Mouse (Mus musculus): ENCODE results near the gene Dok5. TPM values are rescaled to one million over a fixed set of nuclear protein-coding genes. Genes with fewer than 3 reads are reported as not detected.

The Dok5 gene
- polyA plus RNA-seq, 1 experiment from 2014 or later, result 72.6 TPM

DNA sequence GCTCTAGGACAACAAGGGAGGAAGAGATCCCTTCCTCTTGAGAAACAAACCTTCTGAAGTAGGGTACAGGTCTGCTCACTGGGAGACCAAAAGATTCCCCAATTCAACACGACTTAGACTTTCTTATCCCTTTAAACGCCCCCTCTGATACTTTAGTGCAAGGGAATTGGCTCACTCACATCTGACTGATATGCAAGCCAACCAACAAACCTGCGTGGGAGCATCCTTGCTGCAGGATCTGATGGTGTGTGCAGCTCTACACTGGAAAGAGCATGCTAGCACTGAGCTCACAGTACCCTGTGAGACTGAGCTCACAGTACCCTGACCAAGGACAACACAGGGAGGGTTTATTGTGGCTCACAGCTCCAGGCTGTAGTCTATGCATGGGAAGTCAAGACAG, 139.9 kb downstream of the Dok5 start:
- WGBS, result 94% methylated on average over 3 of the region's 3 CpGs
- no peak overlapping the region for H3K27ac ChIP-seq (replicated peaks)
- H3K9me3 ChIP-seq, result no peaks in the 10 kb centered on the region
- H3K27me3 ChIP-seq, result no peaks in the 10 kb centered on the region
- no peak overlapping the region for H3K9ac ChIP-seq
- H3K4me2 ChIP-seq, result no peak overlapping the region
- no peak overlapping the region for H3K4me3 ChIP-seq
- ATAC-seq (ENCODE audit: low read depth), result no peak
- H3K4me1 ChIP-seq (replicated peaks), result no peaks in the 10 kb centered on the region
- H3K36me3 ChIP-seq, result peaks cover 21% of the 10 kb centered on the region

DNA sequence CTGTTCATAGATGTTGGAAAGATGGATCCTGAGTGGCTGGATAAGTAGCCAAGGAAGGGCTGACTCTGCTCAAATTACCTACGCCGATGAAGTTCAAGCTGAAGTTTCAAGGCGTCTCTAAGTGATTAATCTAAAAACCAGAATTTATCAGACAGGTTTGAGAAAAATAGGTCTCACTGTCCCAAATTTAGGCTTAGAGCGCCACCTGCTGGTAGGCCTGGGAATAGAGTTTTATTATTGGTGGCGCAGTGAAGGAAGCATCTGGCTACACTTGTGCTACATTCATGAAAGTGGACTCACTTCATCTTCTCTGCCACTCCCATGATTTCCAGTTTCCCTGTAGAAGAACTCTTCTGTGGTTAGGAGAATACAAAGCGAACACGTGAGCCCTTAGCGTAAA, 141.8 kb downstream of the Dok5 start:
- 17% methylated on average over 8 of the region's 8 CpGs for WGBS
- Histone ChIP-seq H3K9me3 (no peaks in the 10 kb centered on the region), H3K27me3 (no peaks in the 10 kb centered on the region), H3K4me1 (replicated peaks) (peaks cover 2% of the 10 kb centered on the region), H3K4me2 (no peak overlapping the region), H3K27ac (replicated peaks) (no peak overlapping the region), H3K36me3 (peaks cover 15% of the 10 kb centered on the region), H3K9ac (no peak overlapping the region), H3K4me3 (no peak overlapping the region)
- ATAC-seq (ENCODE audit: low read depth), result no peak

DNA sequence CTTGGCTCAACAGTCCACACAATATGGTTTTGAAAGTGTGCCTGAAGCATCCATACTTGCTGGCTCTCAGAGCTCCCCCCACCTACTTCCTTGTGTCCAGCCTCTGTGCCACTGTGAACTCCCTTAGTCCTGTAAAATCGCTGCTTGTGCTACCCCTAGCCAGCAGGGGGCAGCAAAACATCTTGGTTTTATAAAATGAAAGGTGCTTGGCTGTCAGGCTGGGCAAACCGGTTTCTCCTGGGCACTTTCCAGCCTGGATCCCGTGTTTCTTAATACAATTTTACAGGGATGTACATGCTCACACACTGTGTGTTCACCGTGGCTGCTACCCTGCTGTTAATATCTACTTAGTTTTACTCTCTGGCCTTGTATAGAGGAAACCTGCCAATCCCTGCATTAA, 145.9 kb downstream of the Dok5 start:
- Histone ChIP-seq H3K36me3 (peaks cover 5% of the 10 kb centered on the region; the same call in 1 of the 2 replicates), H3K4me1 (replicated peaks) (peaks cover 21% of the 10 kb centered on the region), H3K9ac (no peak overlapping the region), H3K27me3 (no peaks in the 10 kb centered on the region), H3K4me2 (no peak overlapping the region), H3K9me3 (no peaks in the 10 kb centered on the region), H3K27ac (replicated peaks) (no peak overlapping the region), H3K4me3 (no peak overlapping the region)
- ATAC-seq (ENCODE audit: low read depth), result peak; percentile 62
- WGBS, result under 1% methylated on average over 4 of the region's 4 CpGs

DNA sequence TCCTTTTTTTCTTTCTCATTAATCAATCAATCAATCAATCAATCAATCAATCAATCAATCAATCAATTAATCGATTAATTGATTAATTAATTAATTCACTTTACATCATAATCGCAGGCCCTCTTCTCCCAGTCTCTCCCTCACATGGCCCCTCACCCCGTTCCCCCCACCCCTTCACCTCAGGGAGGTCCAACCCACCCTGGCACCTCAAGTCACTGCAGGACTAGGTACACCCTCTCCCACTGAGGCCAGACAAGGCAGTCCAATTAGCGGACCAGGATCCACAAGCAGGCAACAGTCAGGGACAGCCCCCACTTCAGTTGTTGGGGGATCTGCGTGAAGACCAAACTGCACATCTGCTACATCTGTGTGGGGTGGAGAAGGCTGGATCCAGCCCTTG, 146.3 kb downstream of the Dok5 start:
- H3K4me1 ChIP-seq (replicated peaks), result peaks cover 21% of the 10 kb centered on the region
- peaks cover 5% of the 10 kb centered on the region; the same call in 1 of the 2 replicates for H3K36me3 ChIP-seq
- H3K27me3 ChIP-seq, result no peaks in the 10 kb centered on the region
- no peak overlapping the region for H3K4me2 ChIP-seq
- H3K4me3 ChIP-seq, result no peak overlapping the region
- ATAC-seq (ENCODE audit: low read depth), result 0 out of 2 replicates have a peak, but pooled peaks have one; percentile 36
- H3K27ac ChIP-seq (replicated peaks), result no peak overlapping the region
- no peak overlapping the region for H3K9ac ChIP-seq
- H3K9me3 ChIP-seq, result no peaks in the 10 kb centered on the region
- WGBS, result 60% methylated on average over 5 of the region's 5 CpGs

DNA sequence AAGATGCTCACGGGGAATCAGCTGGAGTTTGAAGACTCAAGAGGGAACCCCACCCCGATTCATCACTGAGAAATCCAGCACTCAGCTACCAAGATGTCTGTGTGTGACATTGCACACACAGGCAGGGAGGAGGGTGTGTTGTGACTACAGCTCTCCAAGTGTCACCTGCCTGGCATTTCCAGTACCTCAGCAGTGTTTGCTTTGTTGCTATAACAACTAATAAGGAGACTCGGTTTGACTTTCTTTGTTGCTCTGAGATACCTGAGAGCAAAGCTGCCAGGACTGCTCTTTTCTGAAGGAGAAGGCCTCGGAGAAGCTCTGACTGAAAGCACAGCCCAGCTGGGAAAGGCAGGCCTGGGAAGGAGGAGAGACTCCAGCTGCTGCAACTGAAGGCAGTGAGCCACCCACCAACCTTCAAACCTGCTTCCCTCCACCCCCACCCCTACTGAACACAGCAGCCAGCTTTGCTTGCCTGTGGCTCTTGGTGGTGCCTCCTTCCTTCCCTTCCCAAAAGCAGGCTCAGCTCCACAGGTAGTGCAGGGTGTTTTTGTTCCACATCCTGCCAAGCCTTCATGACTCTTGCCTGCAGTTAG, 152.7 kb downstream of the Dok5 start:
- H3K36me3 ChIP-seq, result no peaks in the 10 kb centered on the region
- H3K9me3 ChIP-seq, result no peaks in the 10 kb centered on the region
- H3K4me3 ChIP-seq, result no peak overlapping the region
- H3K27ac ChIP-seq (replicated peaks), result no peak overlapping the region
- no peaks in the 10 kb centered on the region for H3K27me3 ChIP-seq
- H3K4me1 ChIP-seq (replicated peaks), result peaks cover 9% of the 10 kb centered on the region; the same call in 1 of the 2 replicates
- no peak overlapping the region for H3K9ac ChIP-seq
- WGBS, result 77% methylated on average over 4 of the region's 4 CpGs
- ATAC-seq (ENCODE audit: low read depth), result no peak
- no peak overlapping the region for H3K4me2 ChIP-seq

DNA sequence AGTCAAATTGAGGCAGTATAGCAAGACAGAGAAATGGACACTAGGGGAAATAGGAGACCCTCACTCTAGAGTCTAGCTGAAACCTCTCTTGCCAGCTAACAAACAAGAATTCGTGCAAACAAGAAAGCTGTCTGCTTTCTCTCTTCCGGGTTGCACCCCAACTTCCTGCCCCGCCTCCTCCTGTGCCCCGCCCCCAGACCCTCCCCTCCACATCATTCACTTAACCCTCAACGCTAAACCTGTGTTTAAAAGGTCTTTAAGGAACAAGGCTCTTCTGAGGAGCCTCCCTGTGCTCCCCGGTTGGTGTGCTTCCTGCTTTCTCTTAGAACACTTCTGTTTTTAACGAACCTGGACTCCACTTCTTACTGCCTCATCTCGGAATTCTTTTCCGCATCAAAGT, 156.4 kb downstream of the Dok5 start:
- no peak for ATAC-seq (ENCODE audit: low read depth)
- no peaks in the 10 kb centered on the region for H3K9me3 ChIP-seq
- H3K4me2 ChIP-seq, result no peak overlapping the region
- H3K9ac ChIP-seq, result no peak overlapping the region
- no peak overlapping the region for H3K4me3 ChIP-seq
- no peaks in the 10 kb centered on the region for H3K27me3 ChIP-seq
- H3K27ac ChIP-seq (replicated peaks), result no peak overlapping the region
- no peaks in the 10 kb centered on the region for H3K36me3 ChIP-seq
- no peaks in the 10 kb centered on the region for H3K4me1 ChIP-seq (replicated peaks)
- WGBS, result 71% methylated on average over 9 of the region's 9 CpGs

DNA sequence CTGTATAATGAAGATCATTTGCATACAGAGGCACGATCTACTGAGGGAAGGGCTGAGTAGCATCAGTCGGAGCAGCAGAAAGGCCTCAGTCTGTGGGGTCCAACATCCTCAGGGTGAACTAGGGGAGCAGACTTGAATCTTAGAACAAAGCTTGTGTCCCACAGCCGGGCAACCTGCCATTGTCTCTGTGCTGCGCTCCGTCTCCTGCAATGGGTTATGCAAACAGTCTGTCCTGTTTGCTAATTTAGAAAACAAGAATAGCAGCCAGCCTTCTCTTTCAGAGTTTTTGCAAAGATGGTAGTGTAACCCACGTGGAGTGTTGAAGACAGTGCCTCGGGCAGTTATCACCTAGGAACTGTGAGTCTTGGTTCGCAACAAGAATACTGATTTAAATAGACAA, 163.5 kb downstream of the Dok5 start:
- 69% methylated on average over 8 of the region's 8 CpGs for WGBS

DNA sequence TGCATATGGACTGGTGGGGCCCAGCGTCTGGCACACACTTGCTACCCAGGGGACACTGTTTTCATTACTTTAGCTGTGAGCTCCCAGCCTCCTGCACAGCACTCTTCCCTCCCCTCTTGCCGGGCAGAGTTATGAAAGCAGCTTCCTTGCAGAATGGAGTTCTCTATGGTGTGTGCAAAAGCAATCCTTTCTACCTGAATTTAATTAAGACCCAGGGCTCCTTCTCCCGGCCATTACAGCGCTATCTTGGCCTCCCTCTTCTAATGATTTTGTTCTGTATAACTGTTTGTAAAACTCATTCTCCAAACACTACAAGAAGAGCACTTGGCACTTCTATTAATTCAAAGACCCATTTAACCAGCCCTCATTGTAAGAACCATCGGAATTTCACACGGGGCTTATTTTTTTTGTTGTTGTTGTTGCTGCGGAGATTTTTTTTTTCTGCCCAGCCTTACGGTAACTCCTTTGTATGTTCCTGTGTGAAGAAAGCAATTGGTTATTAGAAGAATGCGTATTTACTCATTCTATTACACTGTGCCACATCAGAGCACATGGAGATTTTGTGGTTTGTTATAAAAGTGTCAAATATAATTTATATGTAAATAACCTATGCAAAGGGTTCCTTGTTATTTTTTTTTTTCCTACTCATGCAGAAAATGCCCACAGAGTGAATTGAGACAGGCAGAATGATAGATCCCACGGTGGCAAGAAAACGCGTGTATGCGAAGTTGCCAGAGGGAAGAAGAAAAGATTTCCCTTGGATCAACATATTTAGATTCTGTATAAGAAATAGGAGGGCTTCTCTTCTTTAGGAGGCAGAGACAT, 170.8 kb downstream of the Dok5 start:
- H3K27me3 ChIP-seq, result no peaks in the 10 kb centered on the region
- H3K4me3 ChIP-seq, result no peak overlapping the region
- WGBS, result 32% methylated on average over 13 of the region's 13 CpGs
- peak overlapping the region; percentile 38 for H3K27ac ChIP-seq (replicated peaks)
- H3K9me3 ChIP-seq, result no peaks in the 10 kb centered on the region
- no peaks in the 10 kb centered on the region for H3K36me3 ChIP-seq
- H3K4me1 ChIP-seq (replicated peaks), result peaks cover 16% of the 10 kb centered on the region
- ATAC-seq (ENCODE audit: low read depth), result no peak
- H3K9ac ChIP-seq, result no peak overlapping the region
- H3K4me2 ChIP-seq, result peak overlapping the region; percentile 22; the same call in 1 of the 2 replicates

More for the DNA sequence above, 163.5 kb downstream of the Dok5 start:
- ATAC-seq (ENCODE audit: low read depth), result 0 out of 2 replicates have a peak, but pooled peaks have one; percentile 8
- no peaks in the 10 kb centered on the region for H3K36me3 ChIP-seq
- H3K4me3 ChIP-seq, result no peak overlapping the region
- H3K27ac ChIP-seq (replicated peaks), result no peak overlapping the region
- H3K4me1 ChIP-seq (replicated peaks), result no peaks in the 10 kb centered on the region
- no peak overlapping the region for H3K4me2 ChIP-seq
- no peak overlapping the region for H3K9ac ChIP-seq
- no peaks in the 10 kb centered on the region for H3K27me3 ChIP-seq
- no peaks in the 10 kb centered on the region for H3K9me3 ChIP-seq

DNA sequence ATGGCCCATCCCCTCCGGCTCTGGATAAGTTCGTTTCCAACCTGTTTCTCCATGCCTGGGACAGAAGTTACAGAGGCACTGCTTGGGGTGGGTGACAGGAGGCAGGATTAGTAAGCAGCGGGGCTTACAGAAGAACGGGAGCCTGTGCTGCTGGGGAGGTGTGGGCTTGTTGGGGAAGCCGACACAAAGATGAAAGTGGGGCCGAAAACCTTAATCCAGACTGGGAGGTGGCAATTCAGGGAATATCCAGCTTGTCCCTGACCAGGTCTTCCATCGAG, 171.4 kb downstream of the Dok5 start:
- Histone ChIP-seq H3K4me3 (no peak overlapping the region), H3K4me2 (no peak overlapping the region), H3K9me3 (no peaks in the 10 kb centered on the region), H3K9ac (no peak overlapping the region), H3K27ac (replicated peaks) (no peak overlapping the region), H3K27me3 (no peaks in the 10 kb centered on the region), H3K36me3 (no peaks in the 10 kb centered on the region), H3K4me1 (replicated peaks) (peaks cover 16% of the 10 kb centered on the region)
- no peak for ATAC-seq (ENCODE audit: low read depth)
- 70% methylated on average over 7 of the region's 7 CpGs for whole genome bisulfite sequencing

DNA sequence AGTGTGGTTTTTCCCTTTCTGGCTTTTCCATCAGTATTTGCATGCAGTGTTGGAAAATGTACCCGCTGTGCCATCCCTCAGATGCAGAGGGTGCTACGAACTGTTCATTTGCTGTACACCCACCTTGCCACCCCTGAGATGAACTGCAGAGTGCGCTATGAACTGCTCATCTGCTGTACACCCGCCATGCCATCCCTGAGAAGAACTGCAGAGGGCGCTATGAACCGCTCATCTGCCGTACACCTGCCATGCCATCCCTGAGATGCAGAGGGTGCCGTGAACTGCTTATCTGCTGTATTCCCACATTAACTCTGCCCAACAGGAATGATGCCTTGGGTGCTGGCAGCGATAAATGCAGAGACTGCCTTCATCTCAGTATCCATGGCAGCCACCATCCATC, 171.8 kb downstream of the Dok5 start:
- H3K9me3 ChIP-seq, result no peaks in the 10 kb centered on the region
- no peaks in the 10 kb centered on the region for H3K27me3 ChIP-seq
- no peak overlapping the region for H3K4me3 ChIP-seq
- no peak overlapping the region for H3K27ac ChIP-seq (replicated peaks)
- 94% methylated on average over 9 of the region's 9 CpGs for WGBS
- no peak overlapping the region for H3K4me2 ChIP-seq
- H3K4me1 ChIP-seq (replicated peaks), result peaks cover 16% of the 10 kb centered on the region
- no peak overlapping the region for H3K9ac ChIP-seq
- ATAC-seq (ENCODE audit: low read depth), result no peak
- H3K36me3 ChIP-seq, result no peaks in the 10 kb centered on the region

DNA sequence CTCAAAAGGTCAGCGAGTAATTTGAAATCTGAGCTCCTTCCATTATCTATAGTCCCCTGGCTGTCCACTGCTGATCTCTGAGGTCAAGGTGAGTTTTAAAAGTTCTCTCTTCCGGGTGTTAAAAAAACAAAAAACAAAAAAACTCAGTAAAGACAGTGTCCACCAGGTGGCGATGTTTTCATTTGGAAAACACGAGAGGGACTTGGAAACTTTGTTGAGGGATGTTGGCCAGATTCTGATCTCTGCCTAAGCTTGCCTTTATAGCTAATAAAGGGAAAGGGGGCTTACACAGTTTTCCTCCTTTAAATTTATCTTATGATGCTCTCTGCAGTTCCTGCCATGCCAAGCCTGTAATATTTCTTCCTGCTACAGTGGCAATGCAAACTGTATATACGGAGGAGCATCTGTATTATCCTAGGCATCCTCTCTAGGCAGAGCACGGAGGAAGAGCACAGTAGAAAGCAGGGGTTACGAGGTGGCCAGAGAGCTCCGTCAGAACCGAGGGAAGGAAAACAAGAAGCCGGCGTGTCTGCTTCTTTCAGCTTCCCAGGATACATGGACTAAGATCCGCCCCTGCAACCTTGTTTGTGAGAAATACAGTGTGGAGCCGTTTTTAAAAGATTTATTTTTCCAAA, 181.1 kb downstream of the Dok5 start:
- H3K27ac ChIP-seq (replicated peaks), result no peak overlapping the region
- no peaks in the 10 kb centered on the region for H3K9me3 ChIP-seq
- no peak overlapping the region for H3K4me3 ChIP-seq
- 0 out of 2 replicates have a peak, but pooled peaks cover 7% of the 10 kb centered on the region for H3K4me1 ChIP-seq (replicated peaks)
- WGBS, result 48% methylated on average over 13 of the region's 13 CpGs
- no peak for ATAC-seq (ENCODE audit: low read depth)
- no peaks in the 10 kb centered on the region for H3K36me3 ChIP-seq
- no peak overlapping the region for H3K4me2 ChIP-seq
- H3K9ac ChIP-seq, result no peak overlapping the region
- H3K27me3 ChIP-seq, result no peaks in the 10 kb centered on the region

DNA sequence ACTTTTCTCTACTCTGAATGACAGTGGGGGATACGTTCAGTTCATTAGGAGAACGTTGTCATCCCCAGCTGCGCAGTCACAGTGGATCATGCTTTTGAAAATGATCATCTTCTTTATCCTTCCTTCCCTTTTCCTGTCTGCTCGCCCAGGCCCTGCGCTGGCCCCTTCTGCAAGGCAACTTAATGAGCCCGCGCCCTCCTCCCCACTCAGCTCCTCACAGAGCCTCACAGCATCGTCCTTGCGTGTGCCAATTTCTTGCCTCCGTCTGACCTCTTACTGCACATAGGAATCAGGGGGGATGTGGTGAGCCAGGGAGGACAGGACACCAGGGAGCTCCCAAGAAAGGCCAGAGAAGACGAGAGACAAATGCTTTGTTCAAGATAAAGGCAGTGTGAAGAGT, 182.3 kb downstream of the Dok5 start:
- Histone ChIP-seq H3K27me3 (no peaks in the 10 kb centered on the region), H3K4me3 (no peak overlapping the region), H3K9ac (no peak overlapping the region), H3K4me1 (replicated peaks) (0 out of 2 replicates have a peak, but pooled peaks cover 7% of the 10 kb centered on the region), H3K27ac (replicated peaks) (no peak overlapping the region), H3K36me3 (no peaks in the 10 kb centered on the region), H3K9me3 (no peaks in the 10 kb centered on the region), H3K4me2 (no peak overlapping the region)
- no peak for ATAC-seq (ENCODE audit: low read depth)
- 77% methylated on average over 11 of the region's 11 CpGs for WGBS
